Mouse (Mus musculus) neural tube, embryonic 13.5 days (tissue): Measurements from ENCODE around the gene Cyp4f13. TPM values are rescaled to one million over a fixed set of nuclear protein-coding genes. Genes with fewer than 3 reads are reported as not detected.

ENCODE experiments used
- polyA plus RNA-seq: library from polyadenylated mRNA; unstranded; fragments of >200 nt; fragmentation: Nextera tagmentation; extraction: Ambion mirVana; gene quantifications from 2 replicates; pipeline ENCODE4 v1.2.1, GENCODE M21; 2015

Cyp4f13 gene
- polyA plus RNA-seq, 1 experiment from 2014 or later, result 8.2 TPM

Other genes with a start within 250 kb of the Cyp4f13 start
- gene Zfp871, start 159.1 kb downstream of the Cyp4f13 start, polyA plus RNA-seq, result 24.3 and 28.1 TPM in 2 replicates
- 48.7 and 55.0 TPM in 2 replicates for gene Zfp811, start 137.5 kb downstream of the Cyp4f13 start, polyA plus RNA-seq
- gene Zfp799, start 117.1 kb downstream of the Cyp4f13 start, polyA plus RNA-seq, result 18.4 and 18.8 TPM in 2 replicates
- 6.1 and 7.2 TPM in 2 replicates for gene Zfp870, start 55.8 kb downstream of the Cyp4f13 start, polyA plus RNA-seq
- not detected in 2 replicates for gene Cyp4f14, start 30.1 kb downstream of the Cyp4f13 start, polyA plus RNA-seq
- gene Zfp472, start 18.4 kb upstream of the Cyp4f13 start, polyA plus RNA-seq, result 8.8 and 10.2 TPM in 2 replicates
- gene Zfp952, start 45.7 kb upstream of the Cyp4f13 start, polyA plus RNA-seq, result 19.3 and 23.2 TPM in 2 replicates
- gene Zfp763, start 86.0 kb upstream of the Cyp4f13 start, polyA plus RNA-seq, result 25.9 and 27.4 TPM in 2 replicates
- gene 4921501E09Rik, start 120.7 kb upstream of the Cyp4f13 start, polyA plus RNA-seq, result not detected in 2 replicates
- 17.7 and 23.4 TPM in 2 replicates for gene Zfp563, start 141.9 kb upstream of the Cyp4f13 start, polyA plus RNA-seq
- 0.62 and 0.64 TPM in 2 replicates for gene Morc2b, start 192.3 kb upstream of the Cyp4f13 start, polyA plus RNA-seq
- 0.06 and 0.11 TPM in 2 replicates for gene Olfr55, start 221.0 kb upstream of the Cyp4f13 start, polyA plus RNA-seq
- not detected in 2 replicates for gene Olfr239, start 243.9 kb upstream of the Cyp4f13 start, polyA plus RNA-seq